Mouse (Mus musculus): Measurements from ENCODE around the gene Mpv17l2. TPM values are rescaled to one million over a fixed set of nuclear protein-coding genes. Genes with fewer than 3 reads are reported as not detected.

Mpv17l2 gene
- polyA plus RNA-seq, 1 experiment, result 17.7 TPM

- Histone ChIP-seq H3K4me1 (ENCODE audit: control insufficient read depth, insufficient read depth, low read length) (no peaks in the 10 kb centered on the region), H3K4me3 (ENCODE audit: low read depth, low read length) (no peak overlapping the region), H3K9ac (ENCODE audit: low read depth, poor library complexity, severe bottlenecking) (no peak overlapping the region), H3K27ac (ENCODE audit: insufficient read depth, low read length) (no peak overlapping the region), H3K9me3 (replicated peaks; ENCODE audit: control insufficient read depth, insufficient read depth, low read length, poor library complexity, severe bottlenecking) (no peaks in the 10 kb centered on the region), H3K36me3 (ENCODE audit: control insufficient read depth, insufficient read depth, low read length, poor library complexity, severe bottlenecking) (no peaks in the 10 kb centered on the region), H3K27me3 (ENCODE audit: control insufficient read depth, insufficient read depth, low read length, poor library complexity, severe bottlenecking) (no peaks in the 10 kb centered on the region)
- TF ChIP-seq CTCF (IDR thresholded peaks at IDR 0.05; ENCODE audit: low read depth, low read length) (no peak), EP300 (IDR thresholded peaks at IDR 0.05; ENCODE audit: insufficient read depth, low read depth, low read length) (no peak)
These were observed 33.5 kb upstream of the Mpv17l2 start for GRCm38 (mm10) chr8:70794215-70794614.

- H3K4me1 ChIP-seq (ENCODE audit: control insufficient read depth, insufficient read depth, low read length), result no peaks in the 10 kb centered on the region
- no peaks in the 10 kb centered on the region for H3K9me3 ChIP-seq (replicated peaks; ENCODE audit: control insufficient read depth, insufficient read depth, low read length, poor library complexity, severe bottlenecking)
- peak overlapping the region; percentile 67 for H3K4me3 ChIP-seq (ENCODE audit: low read depth, low read length)
- H3K27ac ChIP-seq (ENCODE audit: insufficient read depth, low read length), result no peak overlapping the region
- TF ChIP-seq EP300 (IDR thresholded peaks at IDR 0.05; ENCODE audit: insufficient read depth, low read depth, low read length) (no peak), POLR2A (IDR thresholded peaks at IDR 0.05; ENCODE audit: insufficient read depth, low read length) (no peak), CTCF (IDR thresholded peaks at IDR 0.05; ENCODE audit: low read depth, low read length) (no peak)
- H3K27me3 ChIP-seq (ENCODE audit: control insufficient read depth, insufficient read depth, low read length, poor library complexity, severe bottlenecking), result no peaks in the 10 kb centered on the region
- H3K9ac ChIP-seq (ENCODE audit: low read depth, poor library complexity, severe bottlenecking), result no peak overlapping the region
- H3K36me3 ChIP-seq (ENCODE audit: control insufficient read depth, insufficient read depth, low read length, poor library complexity, severe bottlenecking), result no peaks in the 10 kb centered on the region
These were observed 32.0 kb upstream of the Mpv17l2 start for GRCm38 (mm10) chr8:70792700-70793099.

- H3K4me3 ChIP-seq (ENCODE audit: low read depth, low read length), result peak overlapping the region; percentile 67
- H3K9me3 ChIP-seq (replicated peaks; ENCODE audit: control insufficient read depth, insufficient read depth, low read length, poor library complexity, severe bottlenecking), result no peaks in the 10 kb centered on the region
- no peaks in the 10 kb centered on the region for H3K27me3 ChIP-seq (ENCODE audit: control insufficient read depth, insufficient read depth, low read length, poor library complexity, severe bottlenecking)
- no peak for TF ChIP-seq POLR2A (IDR thresholded peaks at IDR 0.05; ENCODE audit: insufficient read depth, low read length)
- no peak for TF ChIP-seq CTCF (IDR thresholded peaks at IDR 0.05; ENCODE audit: low read depth, low read length)
- TF ChIP-seq EP300 (IDR thresholded peaks at IDR 0.05; ENCODE audit: insufficient read depth, low read depth, low read length), result no peak
- no peaks in the 10 kb centered on the region for H3K4me1 ChIP-seq (ENCODE audit: control insufficient read depth, insufficient read depth, low read length)
- H3K36me3 ChIP-seq (ENCODE audit: control insufficient read depth, insufficient read depth, low read length, poor library complexity, severe bottlenecking), result no peaks in the 10 kb centered on the region
- no peak overlapping the region for H3K27ac ChIP-seq (ENCODE audit: insufficient read depth, low read length)
- peak overlapping the region; percentile 74 for H3K9ac ChIP-seq (ENCODE audit: low read depth, poor library complexity, severe bottlenecking)
These were observed 31.4 kb upstream of the Mpv17l2 start for GRCm38 (mm10) chr8:70791975-70792691.

- no peaks in the 10 kb centered on the region for H3K36me3 ChIP-seq (ENCODE audit: control insufficient read depth, insufficient read depth, low read length, poor library complexity, severe bottlenecking)
- H3K9ac ChIP-seq (ENCODE audit: low read depth, poor library complexity, severe bottlenecking), result no peak overlapping the region
- H3K4me1 ChIP-seq (ENCODE audit: control insufficient read depth, insufficient read depth, low read length), result no peaks in the 10 kb centered on the region
- TF ChIP-seq POLR2A (IDR thresholded peaks at IDR 0.05; ENCODE audit: insufficient read depth, low read length) (no peak), EP300 (IDR thresholded peaks at IDR 0.05; ENCODE audit: insufficient read depth, low read depth, low read length) (no peak), CTCF (IDR thresholded peaks at IDR 0.05; ENCODE audit: low read depth, low read length) (no peak)
- no peak overlapping the region for H3K4me3 ChIP-seq (ENCODE audit: low read depth, low read length)
- H3K9me3 ChIP-seq (replicated peaks; ENCODE audit: control insufficient read depth, insufficient read depth, low read length, poor library complexity, severe bottlenecking), result no peaks in the 10 kb centered on the region
- H3K27ac ChIP-seq (ENCODE audit: insufficient read depth, low read length), result no peak overlapping the region
- H3K27me3 ChIP-seq (ENCODE audit: control insufficient read depth, insufficient read depth, low read length, poor library complexity, severe bottlenecking), result no peaks in the 10 kb centered on the region
These were observed 30.6 kb upstream of the Mpv17l2 start for GRCm38 (mm10) chr8:70791294-70791701.

- Histone ChIP-seq H3K27me3 (ENCODE audit: control insufficient read depth, insufficient read depth, low read length, poor library complexity, severe bottlenecking) (no peaks in the 10 kb centered on the region), H3K4me1 (ENCODE audit: control insufficient read depth, insufficient read depth, low read length) (no peaks in the 10 kb centered on the region), H3K4me3 (ENCODE audit: low read depth, low read length) (no peak overlapping the region), H3K9me3 (replicated peaks; ENCODE audit: control insufficient read depth, insufficient read depth, low read length, poor library complexity, severe bottlenecking) (no peaks in the 10 kb centered on the region), H3K36me3 (ENCODE audit: control insufficient read depth, insufficient read depth, low read length, poor library complexity, severe bottlenecking) (no peaks in the 10 kb centered on the region), H3K27ac (ENCODE audit: insufficient read depth, low read length) (no peak overlapping the region), H3K9ac (ENCODE audit: low read depth, poor library complexity, severe bottlenecking) (no peak overlapping the region)
- no peak for TF ChIP-seq EP300 (IDR thresholded peaks at IDR 0.05; ENCODE audit: insufficient read depth, low read depth, low read length)
- no peak for TF ChIP-seq CTCF (IDR thresholded peaks at IDR 0.05; ENCODE audit: low read depth, low read length)
These were observed 30.1 kb upstream of the Mpv17l2 start for GRCm38 (mm10) chr8:70790846-70791245.

- no peaks in the 10 kb centered on the region for H3K9me3 ChIP-seq (replicated peaks; ENCODE audit: control insufficient read depth, insufficient read depth, low read length, poor library complexity, severe bottlenecking)
- H3K27ac ChIP-seq (ENCODE audit: insufficient read depth, low read length), result no peak overlapping the region
- no peaks in the 10 kb centered on the region for H3K4me1 ChIP-seq (ENCODE audit: control insufficient read depth, insufficient read depth, low read length)
- H3K4me3 ChIP-seq (ENCODE audit: low read depth, low read length), result no peak overlapping the region
- TF ChIP-seq CTCF (IDR thresholded peaks at IDR 0.05; ENCODE audit: low read depth, low read length) (no peak), EP300 (IDR thresholded peaks at IDR 0.05; ENCODE audit: insufficient read depth, low read depth, low read length) (no peak), POLR2A (IDR thresholded peaks at IDR 0.05; ENCODE audit: insufficient read depth, low read length) (no peak)
- H3K36me3 ChIP-seq (ENCODE audit: control insufficient read depth, insufficient read depth, low read length, poor library complexity, severe bottlenecking), result no peaks in the 10 kb centered on the region
- H3K9ac ChIP-seq (ENCODE audit: low read depth, poor library complexity, severe bottlenecking), result no peak overlapping the region
- no peaks in the 10 kb centered on the region for H3K27me3 ChIP-seq (ENCODE audit: control insufficient read depth, insufficient read depth, low read length, poor library complexity, severe bottlenecking)
These were observed 28.3 kb upstream of the Mpv17l2 start for GRCm38 (mm10) chr8:70789046-70789445.

Data from ES-Bruce4 (cell line).